Mouse (Mus musculus) c-Kit-positive CD71-positive TER-119-positive erythroid progenitor cells, embryonic 14.5 days (primary cell): Measurements from ENCODE around the gene Scml2.
"Not testable (repeated sequence)": the region's sequence is repeated elsewhere in the genome, so short reads cannot be mapped to it uniquely, and the experiment has no call there.

Experiments
- DNase-seq: peaks from one replicate; pipeline ENCODE4 v3.0.0-alpha.2; 2013; ENCODE audit warnings: low spot score

Gene Scml2

DNA sequence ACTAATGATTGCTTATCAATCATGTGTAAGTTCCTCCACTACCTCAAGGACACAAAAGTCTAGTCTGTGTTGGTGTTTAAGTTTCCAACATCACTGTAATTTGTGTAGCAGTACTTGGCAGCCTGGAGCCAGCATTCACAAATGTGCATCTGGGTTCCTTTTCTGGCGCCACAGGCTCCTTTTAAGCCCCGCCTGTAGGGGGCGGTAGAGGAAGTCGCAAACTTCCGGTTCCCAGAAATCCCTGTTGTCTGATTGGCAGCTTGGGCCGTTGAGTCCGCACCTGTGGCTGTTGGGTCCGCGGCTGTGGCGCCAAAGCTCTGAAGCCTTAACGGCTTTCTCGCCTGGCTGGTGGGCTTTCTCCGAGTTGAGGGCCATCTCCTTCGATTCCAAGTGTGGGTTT lies at the start of gene Scml2:
Gene Scml2 (plus strand): TSS at position 301 of the 400 bp plus-strand sequence.
- not testable (repeated sequence) for DNase-seq

GRCm38 (mm10) chrX:161075576-161075975 lies 41.4 kb upstream of the Scml2 start:
- not testable (repeated sequence) for DNase-seq

DNA sequence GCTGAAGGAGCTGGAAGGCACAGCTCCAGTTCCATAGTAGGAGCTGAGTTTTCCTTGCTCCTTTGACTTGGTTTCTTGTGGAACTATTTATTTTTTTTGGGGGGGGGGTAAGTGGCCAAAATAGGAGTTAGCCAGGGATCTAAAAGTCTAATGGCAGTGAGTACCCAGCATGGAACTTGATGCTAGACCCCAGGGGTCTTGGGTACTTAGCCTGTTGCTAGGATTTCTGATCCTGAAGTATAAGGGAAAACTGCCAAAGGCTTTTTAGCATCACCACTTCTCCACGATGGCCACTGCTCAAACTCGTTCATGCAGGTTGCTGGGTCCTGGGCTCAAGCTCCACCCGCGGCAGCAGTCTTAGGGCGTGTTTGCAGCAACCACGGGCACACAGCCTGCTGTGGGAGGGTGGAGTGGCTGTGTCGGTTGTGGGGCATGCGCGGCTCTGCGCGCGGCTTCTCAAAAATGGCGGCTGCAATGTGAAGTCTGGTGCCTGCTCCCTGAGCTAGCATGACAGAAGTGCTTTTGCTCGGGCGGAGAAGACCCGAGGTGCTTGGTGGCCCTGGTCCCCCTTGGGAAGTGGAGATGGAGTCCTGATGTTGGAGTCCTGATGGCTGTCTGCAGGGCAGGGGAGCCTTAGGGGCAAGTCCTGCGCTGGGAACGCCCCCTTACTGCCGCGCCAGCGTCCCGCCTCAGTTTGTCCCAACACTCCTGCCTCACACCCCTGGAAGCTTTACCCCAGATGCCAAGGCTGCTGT lies 45.5 kb downstream of the Scml2 start:
- peak; percentile 38 for DNase-seq

DNA sequence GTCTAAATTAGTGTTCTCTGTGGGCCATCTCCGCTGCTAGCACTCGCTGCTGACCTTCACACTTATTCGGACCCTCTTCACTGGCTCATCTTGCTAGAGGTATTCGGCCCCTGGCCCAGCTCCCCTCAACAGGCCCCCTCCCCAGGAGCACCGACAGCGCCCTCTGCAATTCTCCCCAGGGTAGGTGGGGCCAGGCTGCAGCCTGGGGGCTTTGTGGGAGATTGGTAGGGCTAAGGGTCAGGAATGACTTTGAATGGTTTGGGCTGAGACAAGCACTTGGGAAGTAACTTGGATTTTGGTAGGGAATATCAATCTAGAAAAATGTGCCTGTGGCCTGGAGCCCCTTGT lies 46.0 kb downstream of the Scml2 start:
- no peak for DNase-seq

DNA sequence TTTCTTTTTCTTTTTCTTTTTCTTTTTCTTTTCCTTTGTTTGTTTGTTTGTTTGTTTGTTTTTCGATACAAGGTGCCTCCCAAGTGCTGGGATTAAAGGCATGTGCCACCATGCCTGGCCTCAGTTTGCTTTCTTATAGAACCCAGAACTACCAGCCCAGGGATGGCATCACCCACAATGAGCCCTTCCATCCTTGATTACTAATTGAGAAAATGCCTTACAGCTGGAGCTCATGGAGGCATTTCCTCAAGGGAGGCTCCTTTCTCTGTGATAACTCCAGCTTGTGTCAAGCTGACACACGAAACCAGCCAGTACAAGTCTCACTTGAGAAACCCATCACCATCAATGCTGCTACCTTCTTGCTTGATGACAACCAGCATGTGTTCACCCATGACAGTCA lies 170.2 kb downstream of the Scml2 start, which contains the start of gene Gm15262:
Gene Gm15262 (plus strand): TSS at position 301 of the 400 bp plus-strand sequence.
- not testable (repeated sequence) for DNase-seq
